Mouse (Mus musculus): Measurements from ENCODE around the gene Hspg2. TPM values are rescaled to one million over a fixed set of nuclear protein-coding genes. Genes with fewer than 3 reads are reported as not detected.

The Hspg2 gene
- polyA plus RNA-seq, 2 experiments from 2014 or later: not detected

GRCm38 (mm10) chr4:137481381-137482030, 12.9 kb downstream of the Hspg2 start:
- no peak for ATAC-seq

GRCm38 (mm10) chr4:137483871-137484270, 15.3 kb downstream of the Hspg2 start:
- ATAC-seq: no peak

GRCm38 (mm10) chr4:137484586-137484985, 16.0 kb downstream of the Hspg2 start:
- ATAC-seq: no peak

- ATAC-seq: no peak
Observed at GRCm38 (mm10) chr4:137485258-137485960, 16.8 kb downstream of the Hspg2 start.

- ATAC-seq: no peak
Observed at GRCm38 (mm10) chr4:137486081-137487014, 17.8 kb downstream of the Hspg2 start.

GRCm38 (mm10) chr4:137487286-137488000, 18.9 kb downstream of the Hspg2 start:
- no peak for ATAC-seq

- no peak for ATAC-seq
Observed at GRCm38 (mm10) chr4:137488038-137488437, 19.5 kb downstream of the Hspg2 start.

GRCm38 (mm10) chr4:137488571-137489303, 20.2 kb downstream of the Hspg2 start:
- ATAC-seq: no peak

- no peak for ATAC-seq
Observed at GRCm38 (mm10) chr4:137489996-137490395, 21.4 kb downstream of the Hspg2 start.

GRCm38 (mm10) chr4:137492563-137492962, 24.0 kb downstream of the Hspg2 start:
- ATAC-seq: no peak

- ATAC-seq: no peak
Observed at GRCm38 (mm10) chr4:137493187-137493586, 24.6 kb downstream of the Hspg2 start.

- ATAC-seq: no peak
Observed at GRCm38 (mm10) chr4:137494751-137495500, 26.4 kb downstream of the Hspg2 start.

GRCm38 (mm10) chr4:137495501-137496100, 27.0 kb downstream of the Hspg2 start:
- ATAC-seq: no peak

- no peak for ATAC-seq
Observed at GRCm38 (mm10) chr4:137497367-137497766, 28.8 kb downstream of the Hspg2 start.

GRCm38 (mm10) chr4:137497892-137498722, 29.5 kb downstream of the Hspg2 start:
- no peak for ATAC-seq

GRCm38 (mm10) chr4:137498882-137499583, 30.5 kb downstream of the Hspg2 start:
- no peak for ATAC-seq

GRCm38 (mm10) chr4:137500149-137500548, 31.6 kb downstream of the Hspg2 start:
- no peak for ATAC-seq

- no peak for ATAC-seq
Observed at GRCm38 (mm10) chr4:137500953-137501352, 32.4 kb downstream of the Hspg2 start.

GRCm38 (mm10) chr4:137502183-137502582, 33.6 kb downstream of the Hspg2 start:
- no peak for ATAC-seq

Data from activated CD4-positive, CD25-positive, alpha-beta regulatory T cell, adult 4 months (primary cell).